Mouse (Mus musculus): ENCODE results near the gene Arr3. TPM values are rescaled to one million over a fixed set of nuclear protein-coding genes. Genes with fewer than 3 reads are reported as not detected.
A peak's percentile ranks its signal among the peaks of the same experiment; 100 is the strongest.

Gene Arr3
- 1 to 10 TPM; 1.2 to 2.4 TPM for total RNA-seq (2021)

- intact Hi-C loops (cut with DNase I), result no loop called here
- DNase-seq (ENCODE audit: low spot score in 2 of 2), result no peak
Measured at GRCm38 (mm10) chrX:100605314-100605713, at the start of gene Arr3. TSS of gene Arr3 (plus strand) at chrX:100605497.

GRCm38 (mm10) chrX:100556026-100556425 lies 49.3 kb upstream of the Arr3 start:
- DNase-seq (ENCODE audit: low spot score in 2 of 2), result no peak
- intact Hi-C loops (cut with DNase I), result no loop called here

- peak in 1 of 2 experiments; percentile 17 for DNase-seq (ENCODE audit: low spot score in 2 of 2)
- intact Hi-C loops (cut with DNase I), result no loop called here
Measured at GRCm38 (mm10) chrX:100565696-100566095, 39.6 kb upstream of the Arr3 start.

- intact Hi-C loops (cut with DNase I), result no loop called here
- no peak for DNase-seq (ENCODE audit: low spot score in 2 of 2)
Measured at GRCm38 (mm10) chrX:100571951-100572350, 33.3 kb upstream of the Arr3 start, which contains the start of gene Awat1. TSS of gene Awat1 (plus strand) at chrX:100572251.

DNA sequence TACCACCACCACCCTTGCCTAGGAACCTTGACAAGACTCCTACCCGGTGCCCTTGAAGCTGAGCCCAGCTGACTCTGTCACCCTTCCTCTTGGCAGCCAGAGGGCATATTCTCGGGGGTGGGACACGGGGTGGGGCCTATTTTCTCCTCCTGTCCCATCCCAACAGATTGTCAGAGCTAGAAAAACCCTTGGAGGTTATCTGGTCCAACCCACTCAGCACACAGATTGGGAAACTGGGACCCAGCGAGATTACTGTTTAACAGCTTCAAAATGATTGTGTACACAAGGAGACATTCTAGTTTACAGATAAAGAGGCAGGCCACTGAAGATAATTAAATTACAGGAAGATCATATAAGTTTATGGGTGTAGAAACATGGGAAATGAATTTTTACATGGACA lies 10.5 kb upstream of the Arr3 start, which contains the start of gene P2ry4:
Gene P2ry4 (minus strand): TSS at position 79 of the 400 bp plus-strand sequence.
- intact Hi-C loops (cut with DNase I), result no loop called here

DNA sequence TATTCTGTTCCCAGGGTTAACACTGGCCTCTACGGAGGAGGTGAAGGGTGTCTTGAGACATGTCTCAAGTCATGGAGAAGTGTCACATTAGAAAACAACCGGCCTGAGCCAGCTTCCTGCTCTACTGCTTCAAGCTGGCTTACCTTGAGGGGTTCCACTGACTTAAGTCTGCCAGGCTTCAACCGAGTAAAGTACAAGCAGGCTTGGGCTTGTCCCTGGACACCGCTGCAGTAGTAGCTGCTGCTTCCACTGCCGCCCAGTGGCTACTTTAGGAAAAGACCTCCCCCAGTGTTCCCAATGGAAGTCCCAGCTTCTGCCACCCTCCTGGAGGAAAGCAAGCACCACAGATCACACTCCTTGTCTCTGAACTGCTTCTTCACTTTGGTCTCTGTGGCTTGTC lies 7.9 kb upstream of the Arr3 start:
- intact Hi-C loops (cut with DNase I), result no loop called here
- DNase-seq (ENCODE audit: low spot score in 2 of 2), result peak; percentile 35 to 45

More for the DNA sequence above, 10.5 kb upstream of the Arr3 start, which contains the start of gene P2ry4:
- no peak for DNase-seq (ENCODE audit: low spot score in 2 of 2)

GRCm38 (mm10) chrX:100599755-100600154 lies 5.5 kb upstream of the Arr3 start:
- intact Hi-C loops (cut with DNase I), result loop anchor here (5.0 kb wide), 1 partner anchor 82 kb away; no protein-coding TSS in a partner anchor
- DNase-seq (ENCODE audit: low spot score in 2 of 2), result peak; percentile 18 to 34

DNA sequence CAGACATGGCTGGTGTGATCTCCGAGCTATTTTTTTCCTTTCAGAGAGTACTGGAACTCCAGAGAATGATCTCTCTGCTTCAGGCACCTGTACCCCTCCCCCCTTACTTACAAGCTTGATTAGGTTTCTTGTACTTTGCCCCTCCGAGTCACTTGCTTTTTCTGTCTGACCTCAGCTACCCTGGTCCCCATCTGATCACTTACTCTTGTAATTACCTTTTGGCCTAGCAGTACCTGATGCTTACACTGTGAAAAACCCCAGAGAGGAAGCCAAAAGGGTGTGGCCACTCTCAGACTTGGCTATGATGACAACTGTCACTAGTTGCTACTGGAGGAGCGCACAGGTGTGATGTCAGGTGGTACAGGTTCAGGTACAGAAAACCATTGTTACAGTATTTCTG lies 13.2 kb downstream of the Arr3 start:
- no peak for DNase-seq (ENCODE audit: low spot score in 2 of 2)
- intact Hi-C loops (cut with DNase I), result no loop called here

- no peak for DNase-seq (ENCODE audit: low spot score in 2 of 2)
- intact Hi-C loops (cut with DNase I), result loop anchor here (10.0 kb wide), 1 partner anchor 113 kb away; no protein-coding TSS in a partner anchor
Measured at GRCm38 (mm10) chrX:100621366-100621765, 16.1 kb downstream of the Arr3 start.

DNA sequence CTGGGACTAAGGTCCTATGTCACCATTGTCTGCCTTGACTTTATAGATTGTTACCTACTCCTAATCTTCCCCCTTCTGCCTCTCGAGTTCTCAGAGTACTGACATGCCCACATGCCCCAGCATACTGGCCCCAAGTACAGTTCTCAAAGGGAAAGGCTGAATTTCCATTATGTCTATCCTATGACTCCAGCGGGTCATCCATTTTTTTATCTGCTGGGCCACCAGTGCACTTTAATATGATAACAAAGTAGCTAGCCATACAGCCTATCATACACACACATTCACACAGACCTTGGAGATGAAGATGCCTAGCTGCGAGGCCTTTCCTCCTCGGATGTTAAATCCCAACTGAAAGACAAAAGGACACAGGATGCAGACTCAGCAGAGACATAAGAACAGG lies 18.9 kb downstream of the Arr3 start:
- no peak for DNase-seq (ENCODE audit: low spot score in 2 of 2)
- intact Hi-C loops (cut with DNase I), result loop anchor here (10.0 kb wide), 1 partner anchor 111 kb away; no protein-coding TSS in a partner anchor

DNA sequence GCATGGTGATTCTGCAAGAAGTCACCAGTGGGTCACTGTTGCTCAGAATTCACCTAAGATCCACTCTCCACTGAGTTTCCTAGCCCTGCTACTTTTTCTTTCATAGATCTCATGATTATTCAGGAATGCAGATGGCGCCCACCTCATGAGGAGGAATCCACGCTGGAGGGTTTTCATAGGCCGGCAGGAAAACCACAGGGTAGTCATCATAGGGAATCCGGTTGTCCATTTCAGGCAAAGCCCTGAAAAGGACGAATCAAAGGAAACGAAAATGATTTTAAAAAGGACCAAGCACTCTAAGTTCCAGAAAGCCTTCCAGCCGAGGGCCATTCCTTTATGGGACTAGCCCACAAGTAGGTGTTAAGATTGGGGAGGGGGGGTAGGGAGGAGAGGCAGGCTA lies 19.8 kb downstream of the Arr3 start:
- DNase-seq (ENCODE audit: low spot score in 2 of 2), result no peak
- intact Hi-C loops (cut with DNase I), result loop anchor here (10.0 kb wide), 1 partner anchor 110 kb away; no protein-coding TSS in a partner anchor

GRCm38 (mm10) chrX:100625546-100625801 lies 20.2 kb downstream of the Arr3 start, which contains the start of gene Kif4:
TSS of gene Kif4 (plus strand) at chrX:100625737.
- intact Hi-C loops (cut with DNase I), result loop anchor here (10.0 kb wide), 1 partner anchor 109 kb away; no protein-coding TSS in a partner anchor

DNA sequence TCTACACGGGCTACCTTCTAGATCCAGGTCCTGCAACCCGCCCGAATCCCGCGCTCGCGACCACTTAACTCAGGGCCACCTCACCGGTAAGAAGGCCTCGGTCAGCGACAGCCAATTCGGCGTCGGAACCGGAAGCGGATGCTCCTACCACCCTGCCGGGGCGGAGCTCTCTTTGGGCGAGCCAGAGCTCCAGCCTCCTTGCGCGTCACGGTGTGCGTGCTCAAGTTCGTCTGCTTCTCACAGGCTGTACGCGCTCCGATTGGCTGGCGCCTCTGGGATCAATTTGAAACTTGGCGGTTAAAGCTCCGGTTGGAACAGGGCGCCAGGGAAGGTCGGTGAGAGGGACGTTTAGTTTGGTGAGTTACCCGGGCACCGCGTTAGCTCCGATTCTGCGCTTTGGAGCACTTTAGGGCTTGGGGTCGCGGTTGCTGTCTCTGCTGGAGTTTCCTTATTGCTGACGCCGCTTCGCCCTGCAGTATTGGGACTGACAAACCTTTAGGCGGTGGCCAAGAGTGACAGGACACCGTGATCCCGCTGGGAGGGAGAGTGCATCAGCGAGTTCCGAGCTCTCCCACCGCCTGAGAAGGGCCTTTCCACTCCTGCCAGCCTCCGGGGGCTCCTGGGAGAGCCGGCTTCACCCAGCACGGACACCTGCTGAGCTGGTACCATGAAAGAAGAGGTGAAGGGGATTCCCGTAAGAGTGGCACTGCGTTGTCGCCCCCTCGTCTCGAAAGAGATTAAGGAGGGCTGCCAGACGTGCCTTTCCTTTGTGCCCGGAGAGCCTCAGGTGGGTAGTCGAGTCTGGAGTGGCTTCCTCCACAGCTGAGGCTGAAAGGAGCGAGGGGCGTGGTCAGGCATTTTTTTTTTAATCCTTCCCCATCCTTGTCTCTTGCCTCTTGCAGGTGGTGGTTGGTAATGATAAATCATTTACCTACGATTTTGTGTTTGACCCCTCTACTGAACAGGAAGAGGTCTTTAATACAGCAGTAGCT lies 20.8 kb downstream of the Arr3 start, which contains the start of gene Pdzd11:
Gene Pdzd11 (minus strand): TSS at position 767 of the 992 bp plus-strand sequence.
- DNase-seq (ENCODE audit: low spot score in 2 of 2), result peak; percentile 84
- intact Hi-C loops (cut with DNase I), result loop anchor here (10.0 kb wide), 1 partner anchor 109 kb away; no protein-coding TSS in a partner anchor

More at GRCm38 (mm10) chrX:100625546-100625801, 20.2 kb downstream of the Arr3 start, which contains the start of gene Kif4:
- DNase-seq (ENCODE audit: low spot score in 2 of 2), result no peak

DNA sequence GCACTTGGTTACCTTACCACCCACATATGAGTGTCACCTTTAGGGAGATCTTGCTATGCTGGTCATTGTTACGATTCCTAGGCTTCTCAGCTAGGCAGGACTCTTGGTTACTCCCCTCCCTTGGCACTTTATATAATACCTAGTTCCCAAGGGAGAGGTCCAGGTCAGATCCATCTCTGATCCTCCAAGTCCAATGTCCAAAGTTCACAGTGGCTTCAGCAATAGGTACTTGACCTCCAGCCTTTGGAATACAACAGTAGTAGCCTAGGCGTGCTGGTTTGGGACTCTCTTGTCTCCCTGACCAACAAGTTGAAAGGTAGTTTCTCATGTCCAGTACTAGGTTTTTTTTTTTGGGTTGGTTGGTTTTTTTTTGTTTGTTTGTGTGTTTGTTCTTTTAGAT lies 23.8 kb downstream of the Arr3 start:
- intact Hi-C loops (cut with DNase I), result loop anchor here (10.0 kb wide), 1 partner anchor 106 kb away; no protein-coding TSS in a partner anchor
- DNase-seq (ENCODE audit: low spot score in 2 of 2), result no peak

DNA sequence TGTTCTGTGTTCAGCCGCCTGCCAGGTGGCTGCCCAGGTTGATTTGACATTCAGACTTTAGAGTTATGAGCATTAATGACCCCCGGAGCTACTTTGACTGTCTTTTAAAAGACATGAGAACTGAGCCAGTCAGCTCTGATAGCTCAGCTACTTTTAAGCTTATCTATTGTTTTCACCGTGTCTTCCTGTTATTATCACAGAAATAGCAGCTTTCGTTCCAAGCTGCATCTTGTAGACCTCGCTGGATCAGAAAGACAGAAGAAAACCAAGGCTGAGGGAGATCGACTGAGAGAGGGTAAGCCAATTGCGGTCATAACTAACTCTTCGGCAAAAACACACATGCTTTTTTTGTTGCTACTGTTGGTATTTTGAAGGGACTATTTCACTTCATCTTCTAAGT lies 33.2 kb downstream of the Arr3 start:
- no peak for DNase-seq (ENCODE audit: low spot score in 2 of 2)
- intact Hi-C loops (cut with DNase I), result loop anchor here (10.0 kb wide), 1 partner anchor 306 kb away; no protein-coding TSS in a partner anchor

- DNase-seq (ENCODE audit: low spot score in 2 of 2), result no peak
- intact Hi-C loops (cut with DNase I), result no loop called here
Measured at GRCm38 (mm10) chrX:100652848-100653247, 47.6 kb downstream of the Arr3 start.

- DNase-seq (ENCODE audit: low spot score in 2 of 2), result no peak
- intact Hi-C loops (cut with DNase I), result no loop called here
Measured at GRCm38 (mm10) chrX:100664825-100665224, 59.5 kb downstream of the Arr3 start.
